ENCODE assay signal across 10 mouse cellular contexts in the genomic region with DNA sequence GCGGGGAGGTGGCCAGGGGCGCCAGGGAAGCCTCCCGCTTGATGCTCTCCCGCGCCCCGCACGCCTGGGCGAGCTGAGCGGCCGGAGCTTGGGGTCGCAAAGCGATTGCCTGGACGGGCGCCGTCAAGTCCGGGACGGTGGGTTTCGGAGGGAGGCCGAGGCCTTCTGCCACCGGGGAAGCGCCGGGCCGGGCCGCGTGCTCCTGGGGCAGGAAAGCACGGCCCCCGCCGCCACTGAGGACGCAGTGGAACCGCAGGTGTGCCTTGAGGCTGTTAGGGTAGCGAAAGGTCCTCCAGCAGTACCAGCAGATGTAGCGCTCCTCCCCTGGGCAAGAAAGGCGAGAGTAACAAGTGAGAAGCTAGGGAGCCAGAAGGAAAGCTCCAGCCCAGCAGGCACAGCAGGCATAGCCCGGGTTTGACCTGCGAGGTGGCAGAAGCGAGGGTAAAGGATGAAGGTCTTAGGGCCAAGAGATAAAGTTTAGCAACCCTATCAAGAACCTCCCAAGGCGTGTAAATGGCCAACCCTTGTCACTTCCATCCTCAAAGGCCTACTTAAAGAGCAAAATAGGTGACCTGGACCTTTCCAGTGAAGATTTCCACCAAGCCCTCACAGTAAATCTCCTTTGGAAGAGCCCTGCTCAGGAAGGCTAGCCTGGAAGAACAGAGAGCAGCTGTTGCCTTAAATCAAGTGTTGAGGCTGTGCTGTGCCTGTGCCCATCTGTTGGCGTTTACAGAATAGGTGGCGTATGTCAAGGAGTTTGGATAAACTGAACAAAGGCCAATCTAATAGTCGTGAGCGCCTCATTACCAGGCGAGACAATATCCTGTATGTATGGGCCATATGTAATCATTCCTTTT. TPM values are rescaled to one million over a fixed set of nuclear protein-coding genes. Genes with fewer than 3 reads are reported as not detected.
DNase-seq lines count a peak whose midpoint lies in the region; ATAC-seq and TF ChIP-seq lines count a peak whose summit lies in the region.
"Had no signal": no experiment of that assay in that cellular context is flagged by ENCODE, and none has a peak within 500 bp of the region (broad histone marks: within the 10 kb centered on the region; RNA-seq: fewer than 3 reads in every experiment).

No protein-coding gene starts in this region.

- TF ChIP-seq CTCF in gastrocnemius, adult 2 months (IDR thresholded peaks at IDR 0.05): no peak

- H3K4me3 ChIP-seq in gastrocnemius, adult 2 months: peak overlapping the region; percentile 60
- peak overlapping the region; percentile 41 for H3K4me3 ChIP-seq in hindbrain, embryonic 15.5 days
- H3K4me3 ChIP-seq in midbrain, embryonic 13.5 days (replicated peaks): peak overlapping the region; percentile 37

- ATAC-seq in hindbrain, embryonic 15.5 days (ENCODE audit: low FRiP score, low read depth): peak; percentile 27; the same call in 1 of the 2 replicates
- ATAC-seq in midbrain, embryonic 13.5 days: peak; percentile 46

- no peak overlapping the region for H3K9ac ChIP-seq in hindbrain, embryonic 15.5 days
- no peak overlapping the region; the same call in 1 of the 2 replicates for H3K9ac ChIP-seq in midbrain, embryonic 13.5 days (replicated peaks)

- H3K9me3 ChIP-seq in hindbrain, embryonic 15.5 days: no peaks in the 10 kb centered on the region
- H3K9me3 ChIP-seq in midbrain, embryonic 13.5 days: no peaks in the 10 kb centered on the region

- no peak overlapping the region for H3K27ac ChIP-seq in gastrocnemius, adult 2 months
- H3K27ac ChIP-seq in hindbrain, embryonic 15.5 days (replicated peaks): no peak overlapping the region
- no peak overlapping the region for H3K27ac ChIP-seq in midbrain, embryonic 13.5 days

- peaks cover 20% of the 10 kb centered on the region for H3K4me1 ChIP-seq in hindbrain, embryonic 15.5 days (replicated peaks)
- peaks cover 24% of the 10 kb centered on the region for H3K4me1 ChIP-seq in midbrain, embryonic 13.5 days (replicated peaks)

- DNase-seq in gastrocnemius, adult 2 months: no peak
- DNase-seq in gastrocnemius, adult 8-10 months (ENCODE audit: low spot score in 2 of 2): no peak
- DNase-seq in embryo, embryonic 10 days (ENCODE audit: low spot score): peak; percentile 50
- no peak for DNase-seq in adrenal gland, adult (ENCODE audit: inconsistent age in 2 of 2, low spot score in 1 of 2)
- DNase-seq in frontal cortex, adult 2 months (ENCODE audit: extremely low spot score in 1 of 2, low spot score in 1 of 2): no peak
- no peak for DNase-seq in ovary, adult 18-20 months (ENCODE audit: low spot score)

- no peaks in the 10 kb centered on the region for H3K36me3 ChIP-seq in hindbrain, embryonic 15.5 days
- no peaks in the 10 kb centered on the region for H3K36me3 ChIP-seq in midbrain, embryonic 13.5 days

- intact Hi-C loops in gastrocnemius, adult 2 months (cut with DNase I): no loop called here

- 3% methylated on average over 42 of the region's 42 CpGs for WGBS in hindbrain, embryonic 15.5 days
- under 1% methylated on average over 42 of the region's 42 CpGs for WGBS in midbrain, embryonic 13.5 days

- peaks cover 90% of the 10 kb centered on the region for H3K27me3 ChIP-seq in hindbrain, embryonic 15.5 days
- H3K27me3 ChIP-seq in midbrain, embryonic 13.5 days: peaks cover 100% of the 10 kb centered on the region

- H3K4me2 ChIP-seq in hindbrain, embryonic 15.5 days: peak overlapping the region; percentile 59
- H3K4me2 ChIP-seq in midbrain, embryonic 13.5 days (replicated peaks): peak overlapping the region; percentile 54

RNA-seq across cellular contexts. Expression of a gene that starts 5.9 kb away (rescaled TPM):
- not detected for total RNA-seq in gastrocnemius, adult 2 months (2021)
- not detected for total RNA-seq in gastrocnemius, adult 8-10 months (2022)
- 0.45 and 1.0 TPM in 2 replicates for polyA plus RNA-seq in hindbrain, embryonic 15.5 days (2015; fragmentation: Nextera tagmentation; extraction: Ambion mirVana)
- polyA plus RNA-seq in midbrain, embryonic 13.5 days (2015; fragmentation: Nextera tagmentation; extraction: Ambion mirVana): 0.28 and 0.45 TPM in 2 replicates
- polyA plus RNA-seq in frontal cortex, adult 2 months (2012; rRNA removed): not detected in 2 replicates
- total RNA-seq: liver, adult 2 months had no signal
- polyA plus RNA-seq: liver, adult 2 months; spleen, adult 2 months had no signal

RNA-seq across cellular contexts. Expression of a gene that starts 47.6 kb away (rescaled TPM):
- 10 to 100 TPM; 10.1 to 11.8 TPM for total RNA-seq in gastrocnemius, adult 2 months (2021)
- total RNA-seq in gastrocnemius, adult 8-10 months (2022): 10 to 100 TPM in 1 of 4 experiments, 1 to 10 TPM in 3; 8.6 to 11.8 (median 9.6) TPM
- polyA plus RNA-seq in hindbrain, embryonic 15.5 days (2015; fragmentation: Nextera tagmentation; extraction: Ambion mirVana): 63.4 and 67.2 TPM in 2 replicates
- polyA plus RNA-seq in midbrain, embryonic 13.5 days (2015; fragmentation: Nextera tagmentation; extraction: Ambion mirVana): 65.7 and 75.0 TPM in 2 replicates
- polyA plus RNA-seq in frontal cortex, adult 2 months (2012; rRNA removed): 25.2 and 27.9 TPM in 2 replicates
